Mouse (Mus musculus): ENCODE results near the gene Ggcx.
"Not testable (repeated sequence)": the region's sequence is repeated elsewhere in the genome, so short reads cannot be mapped to it uniquely, and the experiment has no call there.

Ggcx gene

GRCm38 (mm10) chr6:72462550-72463257 lies 48.6 kb downstream of the Ggcx start:
- DNase-seq (ENCODE audit: low spot score) = not testable (repeated sequence)

- no peak for DNase-seq (ENCODE audit: low spot score)
Observed at GRCm38 (mm10) chr6:72465361-72466157, 51.5 kb downstream of the Ggcx start.

GRCm38 (mm10) chr6:72466171-72466570 lies 52.1 kb downstream of the Ggcx start:
- no peak for DNase-seq (ENCODE audit: low spot score)

GRCm38 (mm10) chr6:72473264-72474041 lies 59.3 kb downstream of the Ggcx start:
- DNase-seq (ENCODE audit: low spot score) = peak; percentile 99

GRCm38 (mm10) chr6:72475221-72475985 lies 61.3 kb downstream of the Ggcx start:
- peak; percentile 79 for DNase-seq (ENCODE audit: low spot score)

GRCm38 (mm10) chr6:72476836-72477235 lies 62.7 kb downstream of the Ggcx start:
- DNase-seq (ENCODE audit: low spot score) = no peak

GRCm38 (mm10) chr6:72477621-72478020 lies 63.5 kb downstream of the Ggcx start:
- DNase-seq (ENCODE audit: low spot score) = peak; percentile 83

GRCm38 (mm10) chr6:72478691-72479090 lies 64.6 kb downstream of the Ggcx start:
- DNase-seq (ENCODE audit: low spot score) = not testable (repeated sequence)

GRCm38 (mm10) chr6:72479645-72480421 lies 65.7 kb downstream of the Ggcx start:
- DNase-seq (ENCODE audit: low spot score) = no peak

GRCm38 (mm10) chr6:72480422-72480702 lies 66.3 kb downstream of the Ggcx start:
- no peak for DNase-seq (ENCODE audit: low spot score)

All from adipocyte (in vitro differentiated cells).